Mouse (Mus musculus): ENCODE data around the gene Itpr1.

GRCm38 (mm10) chr6:108250416-108250815 lies 37.5 kb downstream of the Itpr1 start:
- TF ChIP-seq CTCF (IDR thresholded peaks at IDR 0.05; ENCODE audit: insufficient read depth, low read depth, low read length) (no peak), POLR2A (IDR thresholded peaks at IDR 0.05; ENCODE audit: insufficient read depth, low read depth, low read length) (no peak)

Data from olfactory bulb, adult 2 months (tissue).